Mouse (Mus musculus): ENCODE measurements around the gene Sdk1.

Sdk1 gene

GRCm38 (mm10) chr5:141324910-141325309 lies 83.6 kb downstream of the Sdk1 start:
- no peak for DNase-seq (ENCODE audit: low read depth, low spot score)

- no peak for DNase-seq (ENCODE audit: low read depth, low spot score)
Measured at GRCm38 (mm10) chr5:141344376-141344775, 103.1 kb downstream of the Sdk1 start.

GRCm38 (mm10) chr5:141345476-141345875 lies 104.2 kb downstream of the Sdk1 start:
- no peak for DNase-seq (ENCODE audit: low read depth, low spot score)

- DNase-seq (ENCODE audit: low read depth, low spot score), result no peak
Measured at GRCm38 (mm10) chr5:141362676-141363075, 121.4 kb downstream of the Sdk1 start.

GRCm38 (mm10) chr5:141363956-141364355 lies 122.7 kb downstream of the Sdk1 start:
- no peak for DNase-seq (ENCODE audit: low read depth, low spot score)

GRCm38 (mm10) chr5:141368567-141368966 lies 127.3 kb downstream of the Sdk1 start:
- no peak for DNase-seq (ENCODE audit: low read depth, low spot score)

GRCm38 (mm10) chr5:141374797-141375196 lies 133.5 kb downstream of the Sdk1 start:
- DNase-seq (ENCODE audit: low read depth, low spot score), result no peak

- no peak for DNase-seq (ENCODE audit: low read depth, low spot score)
Measured at GRCm38 (mm10) chr5:141379836-141380773, 138.8 kb downstream of the Sdk1 start.

GRCm38 (mm10) chr5:141380774-141381156 lies 139.5 kb downstream of the Sdk1 start:
- no peak for DNase-seq (ENCODE audit: low read depth, low spot score)

- no peak for DNase-seq (ENCODE audit: low read depth, low spot score)
Measured at GRCm38 (mm10) chr5:141381581-141381980, 140.3 kb downstream of the Sdk1 start.

GRCm38 (mm10) chr5:141382246-141382835 lies 141.1 kb downstream of the Sdk1 start:
- DNase-seq (ENCODE audit: low read depth, low spot score), result no peak

- no peak for DNase-seq (ENCODE audit: low read depth, low spot score)
Measured at GRCm38 (mm10) chr5:141388451-141388850, 147.2 kb downstream of the Sdk1 start.

- no peak for DNase-seq (ENCODE audit: low read depth, low spot score)
Measured at GRCm38 (mm10) chr5:141390541-141390940, 149.3 kb downstream of the Sdk1 start.

- DNase-seq (ENCODE audit: low read depth, low spot score), result no peak
Measured at GRCm38 (mm10) chr5:141391153-141391552, 149.9 kb downstream of the Sdk1 start.

GRCm38 (mm10) chr5:141393846-141394245 lies 152.6 kb downstream of the Sdk1 start:
- DNase-seq (ENCODE audit: low read depth, low spot score), result no peak

- DNase-seq (ENCODE audit: low read depth, low spot score), result no peak
Measured at GRCm38 (mm10) chr5:141394586-141394985, 153.3 kb downstream of the Sdk1 start.

GRCm38 (mm10) chr5:141403741-141404140 lies 162.5 kb downstream of the Sdk1 start:
- DNase-seq (ENCODE audit: low read depth, low spot score), result no peak

GRCm38 (mm10) chr5:141404651-141405050 lies 163.4 kb downstream of the Sdk1 start:
- DNase-seq (ENCODE audit: low read depth, low spot score), result no peak

GRCm38 (mm10) chr5:141406926-141407325 lies 165.6 kb downstream of the Sdk1 start:
- DNase-seq (ENCODE audit: low read depth, low spot score), result no peak

- DNase-seq (ENCODE audit: low read depth, low spot score), result no peak
Measured at GRCm38 (mm10) chr5:141413013-141413412, 171.7 kb downstream of the Sdk1 start.

- DNase-seq (ENCODE audit: low read depth, low spot score), result no peak
Measured at GRCm38 (mm10) chr5:141415644-141416243, 174.5 kb downstream of the Sdk1 start.

GRCm38 (mm10) chr5:141428132-141428531 lies 186.8 kb downstream of the Sdk1 start:
- no peak for DNase-seq (ENCODE audit: low read depth, low spot score)

GRCm38 (mm10) chr5:141433286-141433685 lies 192.0 kb downstream of the Sdk1 start:
- no peak for DNase-seq (ENCODE audit: low read depth, low spot score)
